Mouse (Mus musculus) ES-E14 (cell line): ENCODE measurements around the gene Rgs7bp. TPM values are rescaled to one million over a fixed set of nuclear protein-coding genes. Genes with fewer than 3 reads are reported as not detected.

ENCODE experiments used
- DNase-seq: peaks from one replicate; pipeline ENCODE4 v3.0.0-alpha.2; 2013; ENCODE audit warnings: low read depth, low spot score
- H3K27ac ChIP-seq: 2 replicates; pipeline ENCODE4 v1.5.1; 2012; ENCODE audit warnings: low read depth, mild to moderate bottlenecking, low read length, moderate library complexity, mixed read lengths; ENCODE audit not compliant: poor library complexity, insufficient read depth, severe bottlenecking
- H3K36me3 ChIP-seq: 2 replicates; pipeline ENCODE4 v1.6.1; 2012; ENCODE audit warnings: mild to moderate bottlenecking, low read length, moderate library complexity, mixed read lengths; ENCODE audit not compliant: control insufficient read depth, poor library complexity, insufficient read depth, severe bottlenecking
- H3K4me1 ChIP-seq, 2 experiments: fragments of 150-350 bp in 1 of 2; sonication (generic) in 1 of 2; 2 replicates each; pipeline ENCODE4 v1.6.1; 2012; ENCODE audit warnings: low read length in 2 of 2, mild to moderate bottlenecking in 1 of 2, mixed read lengths in 1 of 2; ENCODE audit not compliant: control insufficient read depth in 2 of 2, insufficient read depth in 2 of 2, poor library complexity in 1 of 2
- H3K4me3 ChIP-seq, 2 experiments: fragments of 150-350 bp in 1 of 2; sonication (generic) in 1 of 2; 2 replicates each; pipeline ENCODE4 v1.5.1; 2012; ENCODE audit warnings: low read length in 2 of 2, low read depth in 1 of 2, mild to moderate bottlenecking in 1 of 2, mixed read lengths in 1 of 2; ENCODE audit not compliant: insufficient read depth in 1 of 2, poor library complexity in 1 of 2, severe bottlenecking in 1 of 2
- H3K9ac ChIP-seq: 2 replicates; pipeline ENCODE4 v1.6.1; 2012; ENCODE audit warnings: low read depth, mild to moderate bottlenecking, low read length, mixed read lengths; ENCODE audit not compliant: poor library complexity, insufficient read depth, severe bottlenecking
- H3K9me3 ChIP-seq: fragments of 150-350 bp; sonication (generic); 2 replicates; pipeline ENCODE4 v1.6.1; 2012; ENCODE audit warnings: low read depth, mild to moderate bottlenecking, low read length; ENCODE audit not compliant: control insufficient read depth, insufficient read depth
- CHD2 ChIP-seq: IDR thresholded peaks from 2 replicates; pipeline ENCODE4 v1.6.1; 2014; ENCODE audit warnings: mild to moderate bottlenecking, low read depth, low read length, inconsistent platforms
- HCFC1 ChIP-seq: IDR thresholded peaks from 2 replicates; pipeline ENCODE4 v1.6.1; 2012; ENCODE audit warnings: low read length, inconsistent platforms, borderline replicate concordance; ENCODE audit not compliant: insufficient read depth
- MAFK ChIP-seq: IDR thresholded peaks from 2 replicates; pipeline ENCODE4 v1.6.1; 2014; ENCODE audit warnings: mild to moderate bottlenecking, low read depth, low read length, inconsistent platforms; ENCODE audit not compliant: insufficient read depth
- ZC3H11A ChIP-seq: IDR thresholded peaks from 2 replicates; pipeline ENCODE4 v1.6.1; 2012; ENCODE audit warnings: low read depth, mild to moderate bottlenecking, inconsistent platforms, low read length, borderline replicate concordance
- ZNF384 ChIP-seq: IDR thresholded peaks from 2 replicates; pipeline ENCODE4 v1.6.1; 2012; ENCODE audit warnings: low read depth, low read length, inconsistent platforms
- in situ Hi-C, 2 experiments: fragments of 600-800 bp; cut with MboI; formaldehyde crosslinking; loops; one replicate each; pipeline ENCODE4 v1.15.1; 2025; ENCODE audit warnings: low sequenced_read_pairs in 2 of 2, inconsistent platforms in 1 of 2; ENCODE audit not compliant: unreplicated experiment in 2 of 2
- total RNA-seq: library from RNA; depleted of rRNA; stranded (reverse); fragments of 300-350 nt; gene quantifications from 2 replicates; pipeline ENCODE4 v1.2.3, GENCODE M21; 2012

Rgs7bp gene
- total RNA-seq, 1 experiment, result 0.09 TPM

- H3K4me3 ChIP-seq, result no peak overlapping the region
- in situ Hi-C loops, result loop anchor here in 1 of 2 experiments (10.0 kb wide), 1 partner anchor 427 kb away; no protein-coding TSS in a partner anchor
- peak; percentile 85 for DNase-seq
Measured at GRCm38 (mm10) chr13:104947958-104948357, 106.8 kb downstream of the Rgs7bp start.

GRCm38 (mm10) chr13:104940483-104940882, 114.2 kb downstream of the Rgs7bp start:
- in situ Hi-C loops, result loop anchor here in 1 of 2 experiments (10.0 kb wide), 1 partner anchor 434 kb away; no protein-coding TSS in a partner anchor
- H3K36me3 ChIP-seq, result no peaks in the 10 kb centered on the region

More at GRCm38 (mm10) chr13:104947958-104948357, 106.8 kb downstream of the Rgs7bp start:
- TF ChIP-seq ZC3H11A (peak; percentile 95), HCFC1 (no peak), ZNF384 (no peak)
- no peaks in the 10 kb centered on the region for H3K4me1 ChIP-seq
- no peak overlapping the region for H3K9ac ChIP-seq
- no peak overlapping the region for H3K27ac ChIP-seq
- no peaks in the 10 kb centered on the region for H3K9me3 ChIP-seq
- H3K36me3 ChIP-seq, result no peaks in the 10 kb centered on the region

GRCm38 (mm10) chr13:104939856-104940255, 114.9 kb downstream of the Rgs7bp start:
- in situ Hi-C loops, result loop anchor here in 1 of 2 experiments (10.0 kb wide), 2 partner anchors 125 to 435 kb away; partner anchors contain the start of gene Cwc27
- DNase-seq, result peak; percentile 74
- no peaks in the 10 kb centered on the region for H3K9me3 ChIP-seq
- H3K4me3 ChIP-seq, result no peak overlapping the region
- TF ChIP-seq ZNF384 (no peak), MAFK (no peak), HCFC1 (no peak), ZC3H11A (peak; percentile 95), CHD2 (no peak)
- no peaks in the 10 kb centered on the region for H3K36me3 ChIP-seq
- H3K9ac ChIP-seq, result no peak overlapping the region
- H3K27ac ChIP-seq, result no peak overlapping the region
- peaks cover 2 to 4% of the 10 kb centered on the region in 2 experiments; a peak in 1 of 4 replicates for H3K4me1 ChIP-seq

More at GRCm38 (mm10) chr13:104940483-104940882, 114.2 kb downstream of the Rgs7bp start:
- H3K4me1 ChIP-seq, result peaks cover 2 to 4% of the 10 kb centered on the region in 2 experiments; a peak in 1 of 4 replicates
- TF ChIP-seq MAFK, result no peak
- no peak for TF ChIP-seq HCFC1
- TF ChIP-seq CHD2, result no peak
- TF ChIP-seq ZC3H11A, result no peak
- TF ChIP-seq ZNF384, result no peak
- H3K9me3 ChIP-seq, result no peaks in the 10 kb centered on the region
- no peak overlapping the region for H3K27ac ChIP-seq
- no peak for DNase-seq
- no peak overlapping the region for H3K9ac ChIP-seq
- 0 out of 4 replicates have a peak overlapping the region, but pooled peaks of 1 of the 2 experiments have one; percentile 5 for H3K4me3 ChIP-seq

GRCm38 (mm10) chr13:104938966-104939593, 115.7 kb downstream of the Rgs7bp start:
- Histone ChIP-seq H3K27ac (no peak overlapping the region), H3K36me3 (no peaks in the 10 kb centered on the region), H3K9ac (no peak overlapping the region), H3K9me3 (no peaks in the 10 kb centered on the region), H3K4me3 (no peak overlapping the region), H3K4me1 (peaks cover 2 to 4% of the 10 kb centered on the region in 2 experiments; a peak in 1 of 4 replicates)
- TF ChIP-seq CHD2, result no peak
- no peak for TF ChIP-seq MAFK
- TF ChIP-seq HCFC1, result no peak
- TF ChIP-seq ZC3H11A, result no peak
- TF ChIP-seq ZNF384, result no peak
- no peak for DNase-seq
- in situ Hi-C loops, result loop anchor here in 1 of 2 experiments (10.0 kb wide), 1 partner anchor 124 kb away; the partner anchor contains the start of gene Cwc27

- H3K4me3 ChIP-seq, result no peak overlapping the region
- H3K9ac ChIP-seq, result no peak overlapping the region
- TF ChIP-seq HCFC1 (no peak), ZNF384 (no peak), MAFK (no peak)
Measured at GRCm38 (mm10) chr13:104937759-104938158, 117.0 kb downstream of the Rgs7bp start.

More at GRCm38 (mm10) chr13:104937759-104938158, 117.0 kb downstream of the Rgs7bp start:
- peaks cover 2 to 4% of the 10 kb centered on the region in 2 experiments; a peak in 1 of 4 replicates for H3K4me1 ChIP-seq
- no peaks in the 10 kb centered on the region for H3K9me3 ChIP-seq
- no peak for DNase-seq
- in situ Hi-C loops, result loop anchor here in 1 of 2 experiments (10.0 kb wide), 1 partner anchor 123 kb away; the partner anchor contains the start of gene Cwc27
- H3K36me3 ChIP-seq, result no peaks in the 10 kb centered on the region
- H3K27ac ChIP-seq, result no peak overlapping the region
